Comparison of ENCODE assay signal across 8 mouse cellular contexts in the genomic region with DNA sequence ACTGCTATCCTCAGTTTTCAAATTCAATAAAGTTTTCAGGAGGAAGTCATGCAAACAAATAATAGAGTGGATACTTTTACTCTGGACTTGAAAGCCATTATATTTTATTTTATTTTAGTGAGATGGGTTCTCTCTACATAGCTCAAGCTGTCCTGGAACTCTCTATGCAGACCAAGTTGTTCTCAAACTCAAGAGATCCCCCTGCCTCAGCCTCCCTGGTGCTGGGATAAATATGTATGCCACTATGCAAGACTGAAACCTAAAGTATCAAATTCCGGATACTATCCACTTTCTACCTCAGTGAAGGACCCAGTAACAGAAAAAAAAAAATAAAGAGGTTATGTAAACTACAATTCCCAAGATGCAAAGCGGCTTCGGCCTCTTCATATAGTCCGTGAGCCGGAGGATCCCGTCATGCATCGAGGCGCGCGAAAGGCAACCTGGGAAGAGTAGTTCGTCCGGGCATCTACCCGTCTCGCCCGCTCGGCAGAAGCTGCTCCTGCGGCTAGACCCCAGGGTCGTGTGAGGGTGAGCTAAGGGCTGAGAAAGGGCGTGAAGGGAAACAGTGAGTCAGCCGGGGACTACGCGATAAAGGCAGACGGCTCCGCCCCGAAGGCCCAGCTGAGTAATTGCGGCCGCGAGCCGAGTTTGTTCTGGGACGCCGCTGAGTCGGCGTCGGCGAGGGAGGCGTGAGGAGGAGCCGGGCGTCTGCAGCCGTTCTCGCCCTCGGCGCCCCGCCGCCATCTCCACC. TPM values are rescaled to one million over a fixed set of nuclear protein-coding genes. Genes with fewer than 3 reads are reported as not detected.
A peak's percentile ranks its signal among the peaks of the same experiment; 100 is the strongest.
DNase-seq lines count a peak whose midpoint lies in the region; ATAC-seq and TF ChIP-seq lines count a peak whose summit lies in the region.

Kbtbd7 (plus strand) TSS at position 533 of the 751 bp plus-strand sequence.

- peak; percentile 52; the same call in 1 of the 2 replicates for TF ChIP-seq EP300 in ES-Bruce4 (IDR thresholded peaks at IDR 0.05; ENCODE audit: insufficient read depth, low read depth, low read length)
- peak; percentile 78 for TF ChIP-seq EP300 in liver, postnatal 0 days (IDR thresholded peaks at IDR 0.05; ENCODE audit: low read depth)

- ATAC-seq in cerebellum, adult (ENCODE audit: insufficient number of reproducible peaks, low FRiP score, low TSS enrichment): peak; percentile 98
- peak; percentile 100 for ATAC-seq in forebrain, embryonic 13.5 days
- ATAC-seq in liver, postnatal 0 days: peak; percentile 99
- ATAC-seq in neural tube, embryonic 15.5 days (ENCODE audit: low FRiP score): peak; percentile 99

- peak within 1 kb of the TSS; percentile 51 for H3K4me2 ChIP-seq in forebrain, embryonic 13.5 days
- peak within 1 kb of the TSS; percentile 65 for H3K4me2 ChIP-seq in liver, postnatal 0 days (ENCODE audit: low read depth, low read length)
- peak within 1 kb of the TSS; percentile 57 for H3K4me2 ChIP-seq in neural tube, embryonic 15.5 days

- no peaks in the 10 kb centered on the region for H3K36me3 ChIP-seq in ES-Bruce4 (ENCODE audit: control insufficient read depth, insufficient read depth, low read length, poor library complexity, severe bottlenecking)
- H3K36me3 ChIP-seq in forebrain, embryonic 13.5 days (ENCODE audit: poor library complexity, severe bottlenecking): peaks cover 13% of the 10 kb centered on the region
- peaks cover 3% of the 10 kb centered on the region; the same call in 1 of the 2 replicates for H3K36me3 ChIP-seq in liver, postnatal 0 days (replicated peaks; ENCODE audit: insufficient read depth, low read length)
- peaks cover 12% of the 10 kb centered on the region for H3K36me3 ChIP-seq in neural tube, embryonic 15.5 days

- peak; percentile 96 to 97 for DNase-seq in heart, postnatal 10 days
- peak; percentile 89 for DNase-seq in large intestine, adult 2 months (ENCODE audit: low read depth, low spot score)
- peak; percentile 94 for DNase-seq in liver, postnatal 0 days
- peak; percentile 97 for DNase-seq in testis, postnatal 14 days (ENCODE audit: low spot score)

- TF ChIP-seq CTCF in ES-Bruce4 (IDR thresholded peaks at IDR 0.05; ENCODE audit: low read depth, low read length): no peak
- no peak for TF ChIP-seq CTCF in liver, postnatal 0 days (IDR thresholded peaks at IDR 0.05; ENCODE audit: low read depth)

- no peak within 1 kb of the TSS for H3K9ac ChIP-seq in ES-Bruce4 (ENCODE audit: low read depth, poor library complexity, severe bottlenecking)
- peak within 1 kb of the TSS; percentile 75 for H3K9ac ChIP-seq in forebrain, embryonic 13.5 days
- H3K9ac ChIP-seq in liver, postnatal 0 days (replicated peaks): peak within 1 kb of the TSS; percentile 60
- peak within 1 kb of the TSS; percentile 61 for H3K9ac ChIP-seq in neural tube, embryonic 15.5 days (replicated peaks)

- H3K4me3 ChIP-seq in ES-Bruce4 (ENCODE audit: low read depth, low read length): peak within 1 kb of the TSS; percentile 55
- H3K4me3 ChIP-seq in forebrain, embryonic 13.5 days: peak within 1 kb of the TSS; percentile 59
- peak within 1 kb of the TSS; percentile 55 for H3K4me3 ChIP-seq in liver, postnatal 0 days (ENCODE audit: low read depth, low read length)
- H3K4me3 ChIP-seq in neural tube, embryonic 15.5 days (replicated peaks): peak within 1 kb of the TSS; percentile 62

- H3K9me3 ChIP-seq in ES-Bruce4 (replicated peaks; ENCODE audit: control insufficient read depth, insufficient read depth, low read length, poor library complexity, severe bottlenecking): 0 out of 2 replicates have a peak, but pooled peaks cover 3% of the 10 kb centered on the region
- H3K9me3 ChIP-seq in forebrain, embryonic 13.5 days (replicated peaks): peaks cover 14% of the 10 kb centered on the region
- no peaks in the 10 kb centered on the region for H3K9me3 ChIP-seq in liver, postnatal 0 days (ENCODE audit: low read length)
- no peaks in the 10 kb centered on the region for H3K9me3 ChIP-seq in neural tube, embryonic 15.5 days (replicated peaks)

- H3K27me3 ChIP-seq in ES-Bruce4 (ENCODE audit: control insufficient read depth, insufficient read depth, low read length, poor library complexity, severe bottlenecking): no peaks in the 10 kb centered on the region
- H3K27me3 ChIP-seq in forebrain, embryonic 13.5 days: no peaks in the 10 kb centered on the region
- H3K27me3 ChIP-seq in liver, postnatal 0 days (ENCODE audit: insufficient read depth, low read length): no peaks in the 10 kb centered on the region
- no peaks in the 10 kb centered on the region for H3K27me3 ChIP-seq in neural tube, embryonic 15.5 days (replicated peaks)

- intact Hi-C loops in heart, postnatal 10 days (cut with DNase I): no loop called here

- H3K27ac ChIP-seq in ES-Bruce4 (ENCODE audit: insufficient read depth, low read length): no peak within 1 kb of the TSS
- peak within 1 kb of the TSS; percentile 73 for H3K27ac ChIP-seq in forebrain, embryonic 13.5 days
- peak within 1 kb of the TSS; percentile 91 for H3K27ac ChIP-seq in liver, postnatal 0 days (ENCODE audit: low read depth)
- H3K27ac ChIP-seq in neural tube, embryonic 15.5 days (replicated peaks): peak within 1 kb of the TSS; percentile 90

- TF ChIP-seq POLR2A in ES-Bruce4 (IDR thresholded peaks at IDR 0.05; ENCODE audit: insufficient read depth, low read length): no peak

- under 1% methylated on average over 38 of the region's 44 CpGs for WGBS in forebrain, embryonic 13.5 days
- under 1% methylated on average over 44 of the region's 44 CpGs for WGBS in large intestine, adult 2 months
- WGBS in liver, postnatal 0 days (ENCODE audit: insufficient replicate concordance): under 1% methylated on average over 34 of the region's 44 CpGs
- under 1% methylated on average over 43 of the region's 44 CpGs for WGBS in neural tube, embryonic 15.5 days

- H3K4me1 ChIP-seq in ES-Bruce4 (ENCODE audit: control insufficient read depth, insufficient read depth, low read length): peaks cover 5% of the 10 kb centered on the region
- peaks cover 3% of the 10 kb centered on the region; the same call in 1 of the 2 replicates for H3K4me1 ChIP-seq in forebrain, embryonic 13.5 days
- H3K4me1 ChIP-seq in liver, postnatal 0 days (ENCODE audit: insufficient read depth): peaks cover 11% of the 10 kb centered on the region
- peaks cover 13% of the 10 kb centered on the region; the same call in 1 of the 2 replicates for H3K4me1 ChIP-seq in neural tube, embryonic 15.5 days

RNA-seq across cellular contexts. Expression of gene Kbtbd7, which starts in this region (rescaled TPM):
- polyA plus RNA-seq in ES-Bruce4 (2011; ENCODE audit: insufficient read depth, insufficient read length, low read depth, missing spikeins): 7.2 and 8.7 TPM in 2 replicates
- polyA plus RNA-seq in forebrain, embryonic 13.5 days (2015; fragmentation: Nextera tagmentation; extraction: Ambion mirVana): 16.0 and 16.6 TPM in 2 replicates
- 10 to 100 TPM; 12.4 to 13.1 TPM for total RNA-seq in heart, postnatal 10 days (2021)
- 1.4 and 2.5 TPM in 2 replicates for polyA plus RNA-seq in large intestine, adult 2 months (2012; rRNA removed)
- polyA plus RNA-seq in liver, postnatal 0 days (2015; fragmentation: Nextera tagmentation; extraction: Ambion mirVana): 2.6 and 3.0 TPM in 2 replicates
- 16.3 and 17.6 TPM in 2 replicates for polyA plus RNA-seq in neural tube, embryonic 15.5 days (2015; fragmentation: Nextera tagmentation; extraction: Ambion mirVana)
